Mouse (Mus musculus): ENCODE results near the gene Actr3. TPM values are rescaled to one million over a fixed set of nuclear protein-coding genes. Genes with fewer than 3 reads are reported as not detected.

The Actr3 gene
- 139 TPM for polyA plus RNA-seq (2014; fragmentation: Illumina TruSeq; extraction: RNeasy Lipid Tissue Mini Kit (QIAGEN cat#74804); ENCODE audit: low read depth, low replicate concordance)

GRCm38 (mm10) chr1:125435369-125436135 is at the start of gene Actr3:
TSS of gene Actr3 (minus strand) at chr1:125435727.

Other genes with a start within 250 kb of the Actr3 start
- gene Slc35f5, start 124.9 kb upstream of the Actr3 start, polyA plus RNA-seq (2014; fragmentation: Illumina TruSeq; extraction: RNeasy Lipid Tissue Mini Kit (QIAGEN cat#74804); ENCODE audit: low read depth, low replicate concordance): 49.9 TPM
- 2.1 TPM for gene Gpr39, start 241.3 kb upstream of the Actr3 start, polyA plus RNA-seq (2014; fragmentation: Illumina TruSeq; extraction: RNeasy Lipid Tissue Mini Kit (QIAGEN cat#74804); ENCODE audit: low read depth, low replicate concordance)

Measured in liver, adult 10 weeks (tissue).